Mouse (Mus musculus): ENCODE measurements around the gene Plxna1. TPM values are rescaled to one million over a fixed set of nuclear protein-coding genes. Genes with fewer than 3 reads are reported as not detected.

Plxna1 gene
- polyA plus RNA-seq, 1 experiment: 27.1 TPM

- no peaks in the 10 kb centered on the region for H3K36me3 ChIP-seq (ENCODE audit: control insufficient read depth, insufficient read depth, low read length)
These were observed 16.6 kb downstream of the Plxna1 start for GRCm38 (mm10) chr6:89345855-89346254.

DNA sequence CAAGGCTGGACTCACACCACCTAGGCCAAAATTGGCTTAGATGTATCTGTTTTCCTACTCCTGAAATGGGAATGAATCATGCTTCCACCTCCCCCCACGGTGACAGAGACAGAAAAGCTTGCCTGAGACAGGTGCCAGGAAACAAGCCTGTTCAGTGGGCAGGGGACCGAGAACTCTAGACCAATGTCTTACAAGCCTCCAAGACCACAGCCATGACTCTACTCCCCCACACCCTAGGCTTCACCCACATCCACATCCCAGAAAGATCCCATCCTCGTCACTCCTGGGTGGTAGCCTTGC, 17.0 kb downstream of the Plxna1 start:
- peaks cover 5% of the 10 kb centered on the region; the same call in 1 of the 2 replicates for H3K4me1 ChIP-seq (ENCODE audit: control insufficient read depth, insufficient read depth, low read length)
- no peak overlapping the region for H3K27ac ChIP-seq (ENCODE audit: control insufficient read depth, insufficient read depth, low read depth, low read length)
- TF ChIP-seq POLR2A (IDR thresholded peaks at IDR 0.05; ENCODE audit: control insufficient read depth, low read depth, low read length): no peak
- TF ChIP-seq CTCF (IDR thresholded peaks at IDR 0.05; ENCODE audit: control insufficient read depth, insufficient read depth, insufficient replicate concordance, low read depth, low read length): no peak
- no peaks in the 10 kb centered on the region for H3K36me3 ChIP-seq (ENCODE audit: control insufficient read depth, insufficient read depth, low read length)
- no peaks in the 10 kb centered on the region for H3K27me3 ChIP-seq (ENCODE audit: control insufficient read depth, insufficient read depth, low read length)
- H3K4me3 ChIP-seq (ENCODE audit: control insufficient read depth, low read depth, low read length): no peak overlapping the region

More at GRCm38 (mm10) chr6:89345855-89346254, 16.6 kb downstream of the Plxna1 start:
- Histone ChIP-seq H3K27ac (ENCODE audit: control insufficient read depth, insufficient read depth, low read depth, low read length) (no peak overlapping the region), H3K4me1 (ENCODE audit: control insufficient read depth, insufficient read depth, low read length) (peaks cover 5% of the 10 kb centered on the region; the same call in 1 of the 2 replicates), H3K4me3 (ENCODE audit: control insufficient read depth, low read depth, low read length) (no peak overlapping the region), H3K27me3 (ENCODE audit: control insufficient read depth, insufficient read depth, low read length) (no peaks in the 10 kb centered on the region)
- TF ChIP-seq CTCF (IDR thresholded peaks at IDR 0.05; ENCODE audit: control insufficient read depth, insufficient read depth, insufficient replicate concordance, low read depth, low read length): no peak
- TF ChIP-seq POLR2A (IDR thresholded peaks at IDR 0.05; ENCODE audit: control insufficient read depth, low read depth, low read length): no peak

- Histone ChIP-seq H3K4me1 (ENCODE audit: control insufficient read depth, insufficient read depth, low read length) (peaks cover 3% of the 10 kb centered on the region; the same call in 1 of the 2 replicates), H3K36me3 (ENCODE audit: control insufficient read depth, insufficient read depth, low read length) (no peaks in the 10 kb centered on the region), H3K4me3 (ENCODE audit: control insufficient read depth, low read depth, low read length) (no peak overlapping the region), H3K27ac (ENCODE audit: control insufficient read depth, insufficient read depth, low read depth, low read length) (no peak overlapping the region), H3K27me3 (ENCODE audit: control insufficient read depth, insufficient read depth, low read length) (no peaks in the 10 kb centered on the region)
- TF ChIP-seq CTCF (IDR thresholded peaks at IDR 0.05; ENCODE audit: control insufficient read depth, insufficient read depth, insufficient replicate concordance, low read depth, low read length) (no peak), POLR2A (IDR thresholded peaks at IDR 0.05; ENCODE audit: control insufficient read depth, low read depth, low read length) (no peak)
These were observed 17.6 kb downstream of the Plxna1 start for GRCm38 (mm10) chr6:89344613-89345485.

- Histone ChIP-seq H3K27ac (ENCODE audit: control insufficient read depth, insufficient read depth, low read depth, low read length) (no peak overlapping the region), H3K27me3 (ENCODE audit: control insufficient read depth, insufficient read depth, low read length) (no peaks in the 10 kb centered on the region)
- TF ChIP-seq POLR2A (IDR thresholded peaks at IDR 0.05; ENCODE audit: control insufficient read depth, low read depth, low read length) (no peak), CTCF (IDR thresholded peaks at IDR 0.05; ENCODE audit: control insufficient read depth, insufficient read depth, insufficient replicate concordance, low read depth, low read length) (no peak)
These were observed 20.4 kb downstream of the Plxna1 start for GRCm38 (mm10) chr6:89341981-89342380.

DNA sequence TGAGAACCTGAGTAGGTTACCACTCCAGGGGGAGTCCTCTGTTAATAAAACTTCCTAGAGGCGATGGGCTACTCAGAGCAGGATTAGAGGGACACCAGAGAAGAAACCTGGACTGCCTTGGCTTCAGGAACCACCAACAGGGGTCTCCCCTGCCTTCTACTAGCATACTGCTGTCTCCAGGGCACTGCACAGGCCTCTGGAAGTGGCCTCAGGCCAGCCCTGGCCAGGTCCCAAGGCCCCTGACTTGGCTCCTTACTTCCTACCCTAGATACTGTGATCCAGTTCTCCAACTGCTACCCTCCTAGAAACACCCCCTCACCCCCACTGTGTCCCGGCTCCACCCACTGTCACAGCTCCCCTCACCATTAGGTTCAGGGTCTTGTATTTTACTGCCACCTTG, 23.0 kb downstream of the Plxna1 start:
- Histone ChIP-seq H3K27ac (ENCODE audit: control insufficient read depth, insufficient read depth, low read depth, low read length) (no peak overlapping the region), H3K27me3 (ENCODE audit: control insufficient read depth, insufficient read depth, low read length) (no peaks in the 10 kb centered on the region), H3K36me3 (ENCODE audit: control insufficient read depth, insufficient read depth, low read length) (no peaks in the 10 kb centered on the region), H3K4me1 (ENCODE audit: control insufficient read depth, insufficient read depth, low read length) (no peaks in the 10 kb centered on the region; the same call in 1 of the 2 replicates), H3K4me3 (ENCODE audit: control insufficient read depth, low read depth, low read length) (no peak overlapping the region)
- TF ChIP-seq CTCF (IDR thresholded peaks at IDR 0.05; ENCODE audit: control insufficient read depth, insufficient read depth, insufficient replicate concordance, low read depth, low read length) (no peak), POLR2A (IDR thresholded peaks at IDR 0.05; ENCODE audit: control insufficient read depth, low read depth, low read length) (no peak)

More at GRCm38 (mm10) chr6:89341981-89342380, 20.4 kb downstream of the Plxna1 start:
- H3K36me3 ChIP-seq (ENCODE audit: control insufficient read depth, insufficient read depth, low read length): no peaks in the 10 kb centered on the region
- H3K4me3 ChIP-seq (ENCODE audit: control insufficient read depth, low read depth, low read length): no peak overlapping the region
- peaks cover 2% of the 10 kb centered on the region; the same call in 1 of the 2 replicates for H3K4me1 ChIP-seq (ENCODE audit: control insufficient read depth, insufficient read depth, low read length)

- Histone ChIP-seq H3K27ac (ENCODE audit: control insufficient read depth, insufficient read depth, low read depth, low read length) (no peak overlapping the region), H3K4me3 (ENCODE audit: control insufficient read depth, low read depth, low read length) (no peak overlapping the region)
These were observed 23.7 kb downstream of the Plxna1 start for GRCm38 (mm10) chr6:89338733-89339132.

GRCm38 (mm10) chr6:89337574-89337973, 24.8 kb downstream of the Plxna1 start:
- Histone ChIP-seq H3K4me3 (ENCODE audit: control insufficient read depth, low read depth, low read length) (no peak overlapping the region), H3K27ac (ENCODE audit: control insufficient read depth, insufficient read depth, low read depth, low read length) (no peak overlapping the region), H3K36me3 (ENCODE audit: control insufficient read depth, insufficient read depth, low read length) (no peaks in the 10 kb centered on the region), H3K4me1 (ENCODE audit: control insufficient read depth, insufficient read depth, low read length) (no peaks in the 10 kb centered on the region; the same call in 1 of the 2 replicates), H3K27me3 (ENCODE audit: control insufficient read depth, insufficient read depth, low read length) (no peaks in the 10 kb centered on the region)
- TF ChIP-seq CTCF (IDR thresholded peaks at IDR 0.05; ENCODE audit: control insufficient read depth, insufficient read depth, insufficient replicate concordance, low read depth, low read length): no peak
- no peak for TF ChIP-seq POLR2A (IDR thresholded peaks at IDR 0.05; ENCODE audit: control insufficient read depth, low read depth, low read length)

More at GRCm38 (mm10) chr6:89338733-89339132, 23.7 kb downstream of the Plxna1 start:
- Histone ChIP-seq H3K4me1 (ENCODE audit: control insufficient read depth, insufficient read depth, low read length) (no peaks in the 10 kb centered on the region; the same call in 1 of the 2 replicates), H3K27me3 (ENCODE audit: control insufficient read depth, insufficient read depth, low read length) (no peaks in the 10 kb centered on the region), H3K36me3 (ENCODE audit: control insufficient read depth, insufficient read depth, low read length) (no peaks in the 10 kb centered on the region)
- TF ChIP-seq POLR2A (IDR thresholded peaks at IDR 0.05; ENCODE audit: control insufficient read depth, low read depth, low read length) (no peak), CTCF (IDR thresholded peaks at IDR 0.05; ENCODE audit: control insufficient read depth, insufficient read depth, insufficient replicate concordance, low read depth, low read length) (no peak)
